Mouse (Mus musculus) small intestine, adult 2 months (tissue): Measurements from ENCODE around the gene Minpp1.
A peak's percentile ranks its signal among the peaks of the same experiment; 100 is the strongest.

Experiments used
- CTCF ChIP-seq: fragments of 200-500 bp; IDR thresholded peaks from 2 replicates; pipeline ENCODE4 v1.5.1; 2012; ENCODE audit warnings: low read depth, mild to moderate bottlenecking, control low read depth, inconsistent platforms, low read length, moderate library complexity, mixed read lengths; ENCODE audit not compliant: insufficient replicate concordance, insufficient read length; ENCODE audit errors: extremely low read depth
- POLR2A ChIP-seq: fragments of 200-500 bp; IDR thresholded peaks from 2 replicates; pipeline ENCODE4 v1.6.1; 2012; ENCODE audit warnings: low read depth, mild to moderate bottlenecking, control low read depth, inconsistent platforms, low read length, moderate library complexity

- TF ChIP-seq CTCF: peak; percentile 59; the same call in 1 of the 2 replicates
- no peak for TF ChIP-seq POLR2A
Observed at GRCm38 (mm10) chr19:32512518-32512917, 26.9 kb downstream of the Minpp1 start.
